Mouse (Mus musculus) stomach, postnatal 0 days (tissue): ENCODE measurements around the gene Yipf3. TPM values are rescaled to one million over a fixed set of nuclear protein-coding genes. Genes with fewer than 3 reads are reported as not detected.

Source experiments
- ATAC-seq: fragments of 200-750 bp; cut with Nextera tagmentation; 2 replicates; pipeline ENCODE4 v1.8.0; 2017; ENCODE audit not compliant: low FRiP score, low TSS enrichment
- DNase-seq: peaks from one replicate; pipeline ENCODE4 v3.0.0-alpha.2; 2016; ENCODE audit warnings: low spot score
- H3K27ac ChIP-seq: fragments of 300-500 bp; sonication (generic); replicated peaks from 2 replicates; pipeline ENCODE4 v1.5.1; 2014; ENCODE audit warnings: mild to moderate bottlenecking, control low read depth
- H3K27me3 ChIP-seq: fragments of 300-500 bp; sonication (generic); 2 replicates; pipeline ENCODE4 v1.6.1; 2014; ENCODE audit warnings: low read length; ENCODE audit not compliant: control insufficient read depth, insufficient read depth
- H3K36me3 ChIP-seq: fragments of 300-500 bp; sonication (generic); 2 replicates; pipeline ENCODE4 v1.6.1; 2014; ENCODE audit warnings: low read length, mixed read lengths; ENCODE audit not compliant: control insufficient read depth, insufficient read depth
- H3K4me1 ChIP-seq: fragments of 300-500 bp; sonication (generic); replicated peaks from 2 replicates; pipeline ENCODE4 v1.6.1; 2014; ENCODE audit warnings: antibody characterized with exemption; ENCODE audit not compliant: control insufficient read depth, insufficient read depth
- H3K4me2 ChIP-seq: fragments of 300-500 bp; sonication (generic); replicated peaks from 2 replicates; pipeline ENCODE4 v1.6.1; 2014; ENCODE audit warnings: low read depth, mild to moderate bottlenecking, control low read depth, moderate library complexity
- H3K4me3 ChIP-seq: fragments of 300-500 bp; sonication (generic); 2 replicates; pipeline ENCODE4 v1.5.1; 2014; ENCODE audit warnings: low read depth, low read length, control low read depth
- H3K9ac ChIP-seq: fragments of 300-500 bp; sonication (generic); 2 replicates; pipeline ENCODE4 v1.6.1; 2014; ENCODE audit warnings: mild to moderate bottlenecking, low read length, control low read depth, mixed read lengths
- H3K9me3 ChIP-seq: fragments of 300-500 bp; sonication (generic); 2 replicates; pipeline ENCODE4 v1.6.1; 2016; ENCODE audit warnings: low read length; ENCODE audit not compliant: control insufficient read depth
- CTCF ChIP-seq: IDR thresholded peaks from 2 replicates; pipeline ENCODE4 v1.5.1; 2016; ENCODE audit warnings: antibody characterized with exemption, low read depth, mild to moderate bottlenecking, moderate library complexity
- EP300 ChIP-seq: optimal IDR thresholded peaks from 2 replicates; pipeline ENCODE3; 2016; ENCODE audit warnings: antibody characterized with exemption
- WGBS: fragments of 180-500 bp; shearing (Covaris S2); extraction: QIAGEN DNeasy Blood & Tissue Kit; methylation state at CpG from one replicate; pipeline ENCODE4 v1.1.7; 2014; 5-methylcytosine and 5-hydroxymethylcytosine counted together
- polyA plus RNA-seq: library from polyadenylated mRNA; unstranded; fragments of >200 nt; fragmentation: Nextera tagmentation; extraction: Ambion mirVana; gene quantifications from 2 replicates; pipeline ENCODE4 v1.2.1, GENCODE M21; 2015

Yipf3 gene
- 119 and 125 TPM in 2 replicates for polyA plus RNA-seq

DNA sequence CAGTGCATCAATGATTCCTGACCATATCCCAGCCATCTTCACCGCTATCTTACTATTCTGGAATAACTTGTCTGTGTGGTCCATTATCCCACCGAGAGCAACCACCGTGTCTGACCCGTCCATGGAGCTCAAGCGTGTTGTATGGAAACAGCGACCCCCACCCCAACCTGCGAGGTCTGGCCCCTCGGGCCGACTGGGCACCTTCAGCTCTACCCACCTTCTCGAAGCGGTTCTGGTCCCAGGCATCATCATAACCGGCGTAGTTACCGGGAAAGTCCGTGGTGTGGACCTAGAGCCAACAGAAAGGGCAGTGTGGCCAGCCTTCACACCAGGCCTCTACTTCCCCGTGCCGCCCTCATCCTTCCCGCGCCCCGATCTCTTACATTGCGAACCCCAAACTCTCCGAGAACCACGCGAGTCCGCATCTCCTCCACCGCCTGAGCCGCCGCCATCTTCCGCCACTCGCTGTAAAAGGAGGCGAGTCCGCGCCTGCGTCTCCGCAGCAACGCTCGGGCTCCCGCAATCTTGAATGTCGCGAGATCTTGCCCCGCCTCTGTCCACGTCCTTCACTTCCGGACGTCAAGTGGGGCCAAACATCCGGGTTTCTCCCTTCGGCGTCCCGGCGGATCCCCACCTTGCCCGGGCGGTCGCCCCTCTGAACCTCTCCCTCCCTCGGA is at the start of gene Yipf3, which contains the start of gene Polr1c:
TSS of gene Yipf3 (plus strand) at position 569 of the 677 bp plus-strand sequence.
TSS of gene Polr1c (minus strand) at position 543 of the 677 bp plus-strand sequence.
- no peaks in the 10 kb centered on the region for H3K27me3 ChIP-seq
- H3K4me1 ChIP-seq = peaks cover 9% of the 10 kb centered on the region; the same call in 1 of the 2 replicates
- H3K9ac ChIP-seq = peak within 1 kb of the TSS; percentile 97
- peak; percentile 90 for ATAC-seq
- under 1% methylated on average over 53 of the region's 53 CpGs for WGBS
- peaks cover 33% of the 10 kb centered on the region for H3K36me3 ChIP-seq
- H3K4me2 ChIP-seq = peak within 1 kb of the TSS; percentile 83
- peak within 1 kb of the TSS; percentile 92 for H3K4me3 ChIP-seq
- DNase-seq = peak; percentile 98
- TF ChIP-seq EP300 (peak; percentile 97), CTCF (no peak)
- peak within 1 kb of the TSS; percentile 93 for H3K27ac ChIP-seq
- H3K9me3 ChIP-seq = no peaks in the 10 kb centered on the region

DNA sequence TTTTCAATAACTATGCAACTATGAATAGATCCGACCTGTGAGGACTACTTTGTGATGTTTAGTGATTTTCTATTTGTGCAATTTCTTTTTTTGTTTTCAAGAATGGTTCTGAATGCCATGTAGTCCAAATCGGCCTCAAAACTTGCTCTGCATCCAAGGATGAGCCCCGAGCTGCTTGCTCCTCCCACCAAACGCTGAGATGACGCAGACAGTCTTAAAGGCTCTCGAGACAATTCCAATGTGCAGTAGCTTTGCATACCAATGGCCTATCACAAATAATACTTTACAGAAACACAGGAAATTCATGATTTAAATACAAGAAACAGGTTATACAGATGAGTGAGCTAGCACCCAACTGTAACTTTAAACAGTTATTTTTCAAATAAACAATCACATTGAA is 46.7 kb upstream of the Yipf3 start:
- no peak overlapping the region for H3K9ac ChIP-seq
- 32% methylated on average over 6 of the region's 6 CpGs for WGBS

DNA sequence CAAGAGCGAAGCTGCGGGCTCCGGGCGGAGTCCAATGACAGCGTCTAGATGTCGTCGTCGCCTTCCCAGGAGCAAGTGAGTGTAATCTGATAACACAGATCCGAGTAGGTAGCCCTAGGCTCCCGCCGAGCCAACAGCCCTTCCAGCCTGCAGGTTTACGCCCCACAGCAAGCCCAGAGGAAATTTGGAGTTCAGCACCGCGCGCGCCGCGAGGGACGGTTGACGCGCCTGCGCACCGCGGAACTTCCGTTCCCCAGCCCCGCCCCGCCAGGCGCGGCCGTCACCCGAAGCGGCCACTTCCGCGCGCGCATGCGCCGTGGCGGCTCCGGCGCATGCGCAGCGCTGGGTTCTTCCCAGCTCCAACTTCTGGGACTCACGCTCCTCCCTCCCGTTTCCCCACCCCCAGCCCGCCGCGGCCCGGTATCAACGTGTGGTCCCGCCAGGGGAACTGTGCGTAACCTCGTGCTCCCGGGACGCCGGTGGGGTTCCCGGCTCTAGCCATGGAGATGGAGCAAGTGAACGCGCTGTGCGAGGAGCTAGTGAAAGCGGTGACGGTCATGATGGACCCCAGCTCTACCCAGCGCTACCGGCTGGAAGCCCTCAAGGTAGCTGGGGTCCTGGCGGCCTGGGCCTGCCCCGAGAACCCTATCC is 45.3 kb upstream of the Yipf3 start, which contains the start of the genes Polh and Xpo5:
TSS of gene Polh (minus strand) at position 225 of the 651 bp plus-strand sequence.
TSS of gene Xpo5 (plus strand) at position 362 of the 651 bp plus-strand sequence.
- peak within 1 kb of the TSS; percentile 85 for H3K27ac ChIP-seq
- no peaks in the 10 kb centered on the region for H3K4me1 ChIP-seq
- H3K36me3 ChIP-seq = peaks cover 11% of the 10 kb centered on the region
- H3K4me2 ChIP-seq = peak within 1 kb of the TSS; percentile 86
- H3K9me3 ChIP-seq = no peaks in the 10 kb centered on the region
- peak within 1 kb of the TSS; percentile 83 for H3K9ac ChIP-seq
- no peaks in the 10 kb centered on the region for H3K27me3 ChIP-seq
- ATAC-seq (peak; percentile 96), DNase-seq (peak; percentile 95)
- H3K4me3 ChIP-seq = peak within 1 kb of the TSS; percentile 90
- TF ChIP-seq EP300 (no peak), CTCF (no peak)
- under 1% methylated on average over 65 of the region's 66 CpGs for WGBS

More for the DNA sequence above, 46.7 kb upstream of the Yipf3 start:
- no peak for DNase-seq
- H3K27ac ChIP-seq = no peak overlapping the region
- peaks cover 5% of the 10 kb centered on the region for H3K36me3 ChIP-seq
- H3K4me1 ChIP-seq = no peaks in the 10 kb centered on the region
- no peaks in the 10 kb centered on the region for H3K9me3 ChIP-seq
- H3K4me2 ChIP-seq = peak overlapping the region; percentile 86
- H3K4me3 ChIP-seq = no peak overlapping the region
- TF ChIP-seq EP300 (no peak), CTCF (no peak)
- ATAC-seq = no peak
- H3K27me3 ChIP-seq = no peaks in the 10 kb centered on the region

DNA sequence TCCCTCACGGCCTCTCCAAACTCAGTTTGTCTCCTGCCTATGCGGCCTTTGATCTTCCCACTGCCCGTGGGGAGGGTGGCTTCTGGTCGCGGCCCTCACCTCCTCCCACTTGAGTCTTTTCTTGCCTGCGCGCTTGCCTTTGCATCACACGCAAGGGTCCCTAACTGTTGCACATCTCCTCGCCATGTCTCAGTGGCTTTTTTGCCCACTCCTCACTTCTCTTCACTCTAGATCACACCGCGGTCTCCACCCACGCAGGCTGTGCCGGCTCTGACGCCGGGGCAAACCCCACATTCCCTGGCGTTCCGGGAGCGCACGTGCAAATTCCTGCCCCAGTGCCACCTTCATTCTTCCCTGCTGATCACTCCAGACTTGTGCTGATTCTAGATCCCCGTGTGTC is 44.8 kb upstream of the Yipf3 start:
- Histone ChIP-seq H3K9ac (peak overlapping the region; percentile 83), H3K4me3 (peak overlapping the region; percentile 90), H3K36me3 (peaks cover 16% of the 10 kb centered on the region), H3K27me3 (no peaks in the 10 kb centered on the region), H3K9me3 (no peaks in the 10 kb centered on the region), H3K4me2 (peak overlapping the region; percentile 86), H3K27ac (peak overlapping the region; percentile 85), H3K4me1 (no peaks in the 10 kb centered on the region)
- under 1% methylated on average over 20 of the region's 20 CpGs for WGBS
- TF ChIP-seq EP300 (no peak), CTCF (no peak)
- DNase-seq (peak; percentile 58), ATAC-seq (peak; percentile 37)

DNA sequence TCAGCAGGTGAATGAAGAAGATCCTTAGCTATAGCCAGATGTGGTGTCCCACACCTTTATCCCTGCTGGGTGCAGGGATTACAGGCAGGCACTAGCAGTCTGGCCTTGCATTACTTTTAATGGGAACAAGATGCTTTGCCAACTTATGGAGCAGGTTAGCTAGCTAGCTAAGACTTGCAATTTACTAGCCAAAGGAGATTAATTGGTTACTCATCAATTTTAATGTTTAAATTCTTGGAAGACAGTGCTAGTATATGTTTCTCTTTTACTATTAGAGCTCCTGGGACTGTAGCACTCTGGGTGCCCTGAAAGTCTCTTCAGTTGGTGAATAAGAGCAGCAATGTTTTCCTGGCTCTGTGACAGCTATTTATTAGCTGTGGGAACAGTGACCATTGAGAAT is 41.2 kb upstream of the Yipf3 start:
- no peak overlapping the region for H3K4me2 ChIP-seq
- H3K4me3 ChIP-seq = no peak overlapping the region
- no peaks in the 10 kb centered on the region for H3K27me3 ChIP-seq
- no peak overlapping the region for H3K27ac ChIP-seq
- peaks cover 28% of the 10 kb centered on the region for H3K36me3 ChIP-seq
- no peak overlapping the region for H3K9ac ChIP-seq
- TF ChIP-seq EP300 (no peak), CTCF (no peak)
- no peaks in the 10 kb centered on the region for H3K9me3 ChIP-seq
- ATAC-seq = no peak
- no peak for DNase-seq
- H3K4me1 ChIP-seq = no peaks in the 10 kb centered on the region

DNA sequence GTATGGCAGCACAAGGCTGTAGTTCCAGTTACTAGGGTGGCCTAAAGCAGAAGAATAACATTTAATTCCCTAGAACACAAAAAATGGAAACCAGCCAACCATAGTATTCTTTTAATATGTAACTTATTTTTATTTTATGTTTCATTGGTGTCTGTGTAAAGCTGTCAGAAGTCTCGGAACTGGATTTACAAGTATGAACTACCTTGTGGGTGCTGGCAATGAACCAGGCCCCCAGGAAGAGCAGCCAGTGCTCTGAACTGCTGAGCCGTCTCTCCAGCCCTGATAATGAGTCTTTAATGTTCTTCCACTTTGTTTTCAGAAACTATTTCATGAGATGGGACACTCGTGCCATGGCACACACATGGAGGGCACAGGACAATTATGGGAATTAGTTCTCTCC is 37.3 kb upstream of the Yipf3 start:
- DNase-seq = no peak
- peaks cover 42% of the 10 kb centered on the region for H3K36me3 ChIP-seq
- WGBS = 72% methylated on average over 3 of the region's 3 CpGs

More for the DNA sequence above, 37.3 kb upstream of the Yipf3 start:
- TF ChIP-seq EP300 (no peak), CTCF (no peak)
- Histone ChIP-seq H3K9me3 (no peaks in the 10 kb centered on the region), H3K27me3 (no peaks in the 10 kb centered on the region), H3K4me1 (no peaks in the 10 kb centered on the region), H3K9ac (no peak overlapping the region), H3K4me3 (no peak overlapping the region), H3K27ac (no peak overlapping the region), H3K4me2 (no peak overlapping the region)
- no peak for ATAC-seq
